In genomic region chr7:27474490-27474954, GRCm38 (mm10) we compare ENCODE assay signal across 7 mouse cellular contexts. TPM values are rescaled to one million over a fixed set of nuclear protein-coding genes. Genes with fewer than 3 reads are reported as not detected.
DNase-seq lines count a peak whose midpoint lies in the region; ATAC-seq lines count a peak whose summit lies in the region.

No protein-coding gene starts in this region.

- peak overlapping the region; percentile 57 for H3K4me2 ChIP-seq in embryonic facial prominence, embryonic 11.5 days (ENCODE audit: low read depth, low read length)
- H3K4me2 ChIP-seq in limb, embryonic 11.5 days (ENCODE audit: low read depth, severe bottlenecking), result peak overlapping the region; percentile 63
- peak overlapping the region; percentile 89 for H3K4me2 ChIP-seq in midbrain, embryonic 14.5 days (ENCODE audit: low read length)

- peak overlapping the region; percentile 64 for H3K9ac ChIP-seq in embryonic facial prominence, embryonic 11.5 days (replicated peaks; ENCODE audit: low read length)
- H3K9ac ChIP-seq in limb, embryonic 11.5 days (ENCODE audit: low read length), result peak overlapping the region; percentile 44
- peak overlapping the region; percentile 45 for H3K9ac ChIP-seq in midbrain, embryonic 14.5 days (replicated peaks; ENCODE audit: low read length)

- peak overlapping the region; percentile 64 for H3K4me3 ChIP-seq in embryonic facial prominence, embryonic 11.5 days (ENCODE audit: low read depth, low read length)
- peak overlapping the region; percentile 58 for H3K4me3 ChIP-seq in limb, embryonic 11.5 days (ENCODE audit: low read depth, low read length)
- H3K4me3 ChIP-seq in midbrain, embryonic 14.5 days (replicated peaks; ENCODE audit: low read depth, low read length), result peak overlapping the region; percentile 57

- WGBS in embryonic facial prominence, embryonic 11.5 days, result 0% methylated on average over 23 of the region's 23 CpGs
- WGBS in limb, embryonic 11.5 days, result 1% methylated on average over 23 of the region's 23 CpGs
- under 1% methylated on average over 23 of the region's 23 CpGs for WGBS in midbrain, embryonic 14.5 days

- peak; percentile 89 for ATAC-seq in embryonic facial prominence, embryonic 11.5 days (replicated peaks; ENCODE audit: insufficient number of reproducible peaks, low FRiP score, low TSS enrichment, low read depth)
- ATAC-seq in limb, embryonic 11.5 days (ENCODE audit: insufficient number of reproducible peaks, low FRiP score, low TSS enrichment, low read depth), result peak; percentile 87
- ATAC-seq in midbrain, embryonic 14.5 days (ENCODE audit: low FRiP score, low TSS enrichment), result peak; percentile 83

- H3K9me3 ChIP-seq in embryonic facial prominence, embryonic 11.5 days (replicated peaks; ENCODE audit: control insufficient read depth, low read length), result no peaks in the 10 kb centered on the region
- H3K9me3 ChIP-seq in limb, embryonic 11.5 days (ENCODE audit: control insufficient read depth, low read length), result no peaks in the 10 kb centered on the region
- no peaks in the 10 kb centered on the region for H3K9me3 ChIP-seq in midbrain, embryonic 14.5 days (ENCODE audit: control insufficient read depth, low read length)

- H3K27ac ChIP-seq in embryonic facial prominence, embryonic 11.5 days (replicated peaks; ENCODE audit: low read depth, low read length), result peak overlapping the region; percentile 68
- peak overlapping the region; percentile 72; the same call in 1 of the 2 replicates for H3K27ac ChIP-seq in limb, embryonic 11.5 days (replicated peaks; ENCODE audit: low read depth, low read length)
- H3K27ac ChIP-seq in midbrain, embryonic 14.5 days (replicated peaks; ENCODE audit: low read depth, low read length), result peak overlapping the region; percentile 70

- DNase-seq in adrenal gland, postnatal 14 days, result peak; percentile 99
- peak; percentile 99 for DNase-seq in embryonic facial prominence, embryonic 11.5 days (ENCODE audit: low spot score)
- DNase-seq in heart, adult 11 months, result peak; percentile 100
- peak; percentile 98 for DNase-seq in kidney, adult 18-20 months
- peak; percentile 98 for DNase-seq in limb, embryonic 11.5 days (ENCODE audit: low spot score)
- peak; percentile 97 for DNase-seq in midbrain, embryonic 14.5 days
- peak; percentile 97 for DNase-seq in spleen, adult 18-20 months

- no peaks in the 10 kb centered on the region for H3K4me1 ChIP-seq in embryonic facial prominence, embryonic 11.5 days (ENCODE audit: control insufficient read depth, insufficient read depth, low read length)
- H3K4me1 ChIP-seq in limb, embryonic 11.5 days (ENCODE audit: control insufficient read depth, insufficient read depth, low read length), result no peaks in the 10 kb centered on the region
- H3K4me1 ChIP-seq in midbrain, embryonic 14.5 days (ENCODE audit: control insufficient read depth, insufficient read depth, low read length), result peaks cover 3% of the 10 kb centered on the region; the same call in 1 of the 2 replicates

- H3K27me3 ChIP-seq in embryonic facial prominence, embryonic 11.5 days (ENCODE audit: control insufficient read depth, insufficient read depth, low read length), result no peaks in the 10 kb centered on the region
- no peaks in the 10 kb centered on the region for H3K27me3 ChIP-seq in limb, embryonic 11.5 days (ENCODE audit: control insufficient read depth, insufficient read depth, low read length)
- H3K27me3 ChIP-seq in midbrain, embryonic 14.5 days (ENCODE audit: control insufficient read depth, insufficient read depth, low read length), result no peaks in the 10 kb centered on the region

- H3K36me3 ChIP-seq in embryonic facial prominence, embryonic 11.5 days (replicated peaks; ENCODE audit: control insufficient read depth, insufficient read depth, low read depth, low read length), result no peaks in the 10 kb centered on the region; the same call in 1 of the 2 replicates
- H3K36me3 ChIP-seq in limb, embryonic 11.5 days (ENCODE audit: control insufficient read depth, insufficient read depth, low read length), result peaks cover 2% of the 10 kb centered on the region; the same call in 1 of the 2 replicates
- H3K36me3 ChIP-seq in midbrain, embryonic 14.5 days (ENCODE audit: control insufficient read depth, insufficient read depth, low read length), result peaks cover 7% of the 10 kb centered on the region; the same call in 1 of the 2 replicates

RNA-seq across cellular contexts. Expression of gene Sertad3, which starts 1.0 kb away (rescaled TPM):
- 12.9 and 15.7 TPM in 2 replicates for total RNA-seq in adrenal gland, postnatal 14 days (2021)
- 27.2 and 27.6 TPM in 2 replicates for polyA plus RNA-seq in embryonic facial prominence, embryonic 11.5 days (2014; fragmentation: Nextera tagmentation; extraction: Ambion mirVana)
- polyA plus RNA-seq in limb, embryonic 11.5 days (2014; fragmentation: Nextera tagmentation; extraction: Ambion mirVana), result 25.9 and 29.3 TPM in 2 replicates
- polyA plus RNA-seq in midbrain, embryonic 14.5 days (2014; fragmentation: Nextera tagmentation; extraction: Ambion mirVana), result 6.6 and 9.8 TPM in 2 replicates

RNA-seq across cellular contexts. Expression of gene Sertad1, which starts 12.2 kb away (rescaled TPM):
- 24.5 and 26.3 TPM in 2 replicates for total RNA-seq in adrenal gland, postnatal 14 days (2021)
- 24.3 and 25.5 TPM in 2 replicates for polyA plus RNA-seq in embryonic facial prominence, embryonic 11.5 days (2014; fragmentation: Nextera tagmentation; extraction: Ambion mirVana)
- polyA plus RNA-seq in limb, embryonic 11.5 days (2014; fragmentation: Nextera tagmentation; extraction: Ambion mirVana), result 29.0 and 31.5 TPM in 2 replicates
- polyA plus RNA-seq in midbrain, embryonic 14.5 days (2014; fragmentation: Nextera tagmentation; extraction: Ambion mirVana), result 6.0 and 7.5 TPM in 2 replicates

RNA-seq across cellular contexts. Expression of gene Prx, which starts 24.6 kb away (rescaled TPM):
- total RNA-seq in adrenal gland, postnatal 14 days (2021), result 2.7 and 3.5 TPM in 2 replicates
- 1.2 and 2.2 TPM in 2 replicates for polyA plus RNA-seq in embryonic facial prominence, embryonic 11.5 days (2014; fragmentation: Nextera tagmentation; extraction: Ambion mirVana)
- polyA plus RNA-seq in limb, embryonic 11.5 days (2014; fragmentation: Nextera tagmentation; extraction: Ambion mirVana), result 1.5 and 2.1 TPM in 2 replicates
- 0.77 and 0.97 TPM in 2 replicates for polyA plus RNA-seq in midbrain, embryonic 14.5 days (2014; fragmentation: Nextera tagmentation; extraction: Ambion mirVana)

RNA-seq across cellular contexts. Expression of gene Blvrb, which starts 26.7 kb away (rescaled TPM):
- total RNA-seq in adrenal gland, postnatal 14 days (2021), result 72.6 and 76.9 TPM in 2 replicates
- polyA plus RNA-seq in embryonic facial prominence, embryonic 11.5 days (2014; fragmentation: Nextera tagmentation; extraction: Ambion mirVana), result 33.9 and 38.2 TPM in 2 replicates
- polyA plus RNA-seq in limb, embryonic 11.5 days (2014; fragmentation: Nextera tagmentation; extraction: Ambion mirVana), result 29.0 and 30.5 TPM in 2 replicates
- 8.9 and 17.3 TPM in 2 replicates for polyA plus RNA-seq in midbrain, embryonic 14.5 days (2014; fragmentation: Nextera tagmentation; extraction: Ambion mirVana)

RNA-seq across cellular contexts. Expression of gene Sptbn4, which starts 27.0 kb away (rescaled TPM):
- total RNA-seq in adrenal gland, postnatal 14 days (2021), result 0.74 and 1.5 TPM in 2 replicates
- polyA plus RNA-seq in embryonic facial prominence, embryonic 11.5 days (2014; fragmentation: Nextera tagmentation; extraction: Ambion mirVana), result 0.26 and 0.28 TPM in 2 replicates
- polyA plus RNA-seq in limb, embryonic 11.5 days (2014; fragmentation: Nextera tagmentation; extraction: Ambion mirVana), result 0.15 and 0.27 TPM in 2 replicates
- 4.1 and 4.7 TPM in 2 replicates for polyA plus RNA-seq in midbrain, embryonic 14.5 days (2014; fragmentation: Nextera tagmentation; extraction: Ambion mirVana)

Comparison
In these comparisons a context has a peak if more than half of its experiments do, and no peak if none do; other contexts are left out.
1. Peak in every context shown above with its lines: DNase-seq, ATAC-seq, H3K4me3 ChIP-seq and H3K27ac ChIP-seq.